Mouse (Mus musculus) olfactory bulb, adult 2 months (tissue): ENCODE results near the gene Kiz.

Source experiments
- CTCF ChIP-seq: fragments of 200-500 bp; IDR thresholded peaks from 2 replicates; pipeline ENCODE4 v1.5.1; 2012; ENCODE audit warnings: low read depth, mild to moderate bottlenecking, low read length, moderate library complexity; ENCODE audit not compliant: insufficient read depth
- POLR2A ChIP-seq: fragments of 200-500 bp; IDR thresholded peaks from 2 replicates; pipeline ENCODE4 v1.6.1; 2012; ENCODE audit warnings: mild to moderate bottlenecking, low read depth, low read length, moderate library complexity; ENCODE audit not compliant: insufficient read depth

DNA sequence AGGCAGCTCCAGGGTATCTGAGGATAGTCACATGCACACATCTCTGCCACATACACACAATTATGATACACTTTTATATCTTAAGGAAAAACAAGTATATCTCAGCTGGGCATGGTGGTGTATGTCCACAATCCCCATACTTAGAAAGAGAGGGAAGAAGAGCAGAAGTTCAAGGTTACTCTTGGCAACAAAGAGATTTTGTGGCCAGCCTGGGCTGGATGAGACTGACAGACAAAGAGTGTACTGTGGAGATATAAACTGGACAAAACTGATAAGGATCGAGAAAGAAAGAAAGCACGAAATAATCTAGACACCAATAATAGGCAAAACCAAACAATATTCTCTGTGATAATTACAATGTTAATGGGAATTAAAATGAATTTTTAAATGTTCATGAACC, 151.6 kb downstream of the Kiz start:
- TF ChIP-seq CTCF: no peak
- no peak for TF ChIP-seq POLR2A
